Mouse (Mus musculus) lung, adult 2 months (tissue): ENCODE results near the gene Ndufaf2. TPM values are rescaled to one million over a fixed set of nuclear protein-coding genes. Genes with fewer than 3 reads are reported as not detected.

Source experiments
- DNase-seq: peaks from one replicate; pipeline ENCODE4 v3.0.0; 2022
- H3K4me1 ChIP-seq: fragments of 200-500 bp; 2 replicates; pipeline ENCODE4 v1.6.1; 2011; ENCODE audit warnings: low read length; ENCODE audit not compliant: control insufficient read depth, insufficient read depth
- H3K4me3 ChIP-seq: fragments of 200-500 bp; replicated peaks from 2 replicates; pipeline ENCODE3; 2011; ENCODE audit warnings: low read depth, mild to moderate bottlenecking, control low read depth, low read length; ENCODE audit errors: extremely low read depth
- CTCF ChIP-seq: fragments of 200-500 bp; IDR thresholded peaks from 2 replicates; pipeline ENCODE4 v1.5.1; 2011; ENCODE audit warnings: mild to moderate bottlenecking, low read length, control low read depth; ENCODE audit not compliant: insufficient read depth
- POLR2A ChIP-seq: fragments of 200-500 bp; IDR thresholded peaks from 2 replicates; pipeline ENCODE4 v1.6.1; 2011; ENCODE audit warnings: low read depth, mild to moderate bottlenecking, control low read depth, low read length, borderline replicate concordance; ENCODE audit errors: extremely low read depth
- WGBS: fragments of 180-500 bp; shearing (Covaris S2); methylation state at CpG from one replicate; pipeline ENCODE4 v1.1.7; 2018; 5-methylcytosine and 5-hydroxymethylcytosine counted together
- polyA plus RNA-seq: library from polyadenylated mRNA; depleted of rRNA; stranded (reverse); fragments of >200 nt; gene quantifications from 2 replicates; pipeline ENCODE4 v1.2.3, GENCODE M21; 2012; rRNA removed

The Ndufaf2 gene
- polyA plus RNA-seq, 1 experiment: 7.1 TPM

DNA sequence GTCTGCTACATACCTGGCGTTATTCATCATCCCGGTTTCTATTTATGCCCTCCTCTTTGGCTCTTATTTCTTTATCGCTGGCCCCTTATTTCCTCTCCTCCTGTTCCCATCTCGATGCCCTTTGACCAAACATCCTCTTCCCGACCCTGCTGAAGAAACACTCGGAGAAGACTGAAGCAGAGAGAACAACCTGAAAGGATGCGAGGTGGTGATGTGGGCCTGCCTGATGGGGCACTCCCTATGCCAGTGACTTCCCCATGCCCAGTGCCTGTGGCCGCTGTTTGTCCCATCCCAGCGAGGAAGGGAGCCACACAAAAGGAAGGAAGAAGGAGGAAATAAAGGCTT is 204.4 kb downstream of the Ndufaf2 start:
- Histone ChIP-seq H3K4me3 (no peak overlapping the region), H3K4me1 (peaks cover 6% of the 10 kb centered on the region; the same call in 1 of the 2 replicates)
- no peak for DNase-seq
- WGBS: 29% methylated on average over 9 of the region's 9 CpGs
- TF ChIP-seq CTCF: no peak
- TF ChIP-seq POLR2A: no peak

Other genes with a start within 250 kb of the Ndufaf2 start
- 6.6 and 11.4 TPM in 2 replicates for gene Smim15, start 114.2 kb downstream of the Ndufaf2 start, polyA plus RNA-seq
- gene Ercc8, start 108 bp upstream of the Ndufaf2 start, polyA plus RNA-seq: 5.6 and 8.6 TPM in 2 replicates
- gene Elovl7, start 55.8 kb upstream of the Ndufaf2 start, polyA plus RNA-seq: 1.1 and 4.8 TPM in 2 replicates
- 0.19 and 0.37 TPM in 2 replicates for gene Depdc1b, start 157.7 kb upstream of the Ndufaf2 start, polyA plus RNA-seq